Mouse (Mus musculus) lung, adult 10 weeks (tissue): ENCODE measurements around the gene Gli1. TPM values are rescaled to one million over a fixed set of nuclear protein-coding genes. Genes with fewer than 3 reads are reported as not detected.

Source experiments
- polyA plus RNA-seq: library from polyadenylated mRNA; stranded (reverse); fragments of 350-450 nt; fragmentation: Illumina TruSeq; extraction: RNeasy Lipid Tissue Mini Kit (QIAGEN cat#74804); gene quantifications from one replicate; pipeline ENCODE4 v1.2.3, GENCODE M21; 2014; ENCODE audit warnings: low read depth, low replicate concordance; ENCODE audit not compliant: insufficient read depth

Gli1 gene
- 1.4 TPM for polyA plus RNA-seq

GRCm38 (mm10) chr10:127341891-127342639 lies at the start of gene Gli1:
Gene Gli1, minus strand, starts transcription at chr10:127341974.

DNA sequence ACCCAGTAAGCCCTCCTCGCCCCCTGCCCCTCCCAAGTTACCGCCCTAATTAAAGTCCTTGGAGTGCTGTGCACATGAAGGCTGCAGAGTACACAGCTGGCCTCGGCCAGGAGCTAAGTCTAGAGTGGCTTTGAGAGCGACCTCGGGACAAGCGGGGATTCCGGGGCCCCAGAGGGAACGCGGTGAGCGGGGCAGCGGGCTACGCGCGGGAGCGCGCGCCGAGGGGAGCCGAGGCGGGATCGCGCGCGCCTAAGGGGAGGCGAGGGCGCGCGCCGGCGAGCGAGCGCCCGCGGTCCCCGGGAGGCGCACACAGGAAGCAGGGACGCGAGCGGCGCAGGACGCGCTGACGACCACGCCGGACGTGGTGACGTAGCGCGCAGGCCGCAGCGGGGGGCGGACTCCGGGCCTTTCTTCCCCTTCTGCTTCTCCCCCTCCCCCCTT lies 38.5 kb upstream of the Gli1 start, which contains the start of gene R3hdm2:
TSS of gene R3hdm2 (plus strand) at position 77 of the 441 bp plus-strand sequence.

DNA sequence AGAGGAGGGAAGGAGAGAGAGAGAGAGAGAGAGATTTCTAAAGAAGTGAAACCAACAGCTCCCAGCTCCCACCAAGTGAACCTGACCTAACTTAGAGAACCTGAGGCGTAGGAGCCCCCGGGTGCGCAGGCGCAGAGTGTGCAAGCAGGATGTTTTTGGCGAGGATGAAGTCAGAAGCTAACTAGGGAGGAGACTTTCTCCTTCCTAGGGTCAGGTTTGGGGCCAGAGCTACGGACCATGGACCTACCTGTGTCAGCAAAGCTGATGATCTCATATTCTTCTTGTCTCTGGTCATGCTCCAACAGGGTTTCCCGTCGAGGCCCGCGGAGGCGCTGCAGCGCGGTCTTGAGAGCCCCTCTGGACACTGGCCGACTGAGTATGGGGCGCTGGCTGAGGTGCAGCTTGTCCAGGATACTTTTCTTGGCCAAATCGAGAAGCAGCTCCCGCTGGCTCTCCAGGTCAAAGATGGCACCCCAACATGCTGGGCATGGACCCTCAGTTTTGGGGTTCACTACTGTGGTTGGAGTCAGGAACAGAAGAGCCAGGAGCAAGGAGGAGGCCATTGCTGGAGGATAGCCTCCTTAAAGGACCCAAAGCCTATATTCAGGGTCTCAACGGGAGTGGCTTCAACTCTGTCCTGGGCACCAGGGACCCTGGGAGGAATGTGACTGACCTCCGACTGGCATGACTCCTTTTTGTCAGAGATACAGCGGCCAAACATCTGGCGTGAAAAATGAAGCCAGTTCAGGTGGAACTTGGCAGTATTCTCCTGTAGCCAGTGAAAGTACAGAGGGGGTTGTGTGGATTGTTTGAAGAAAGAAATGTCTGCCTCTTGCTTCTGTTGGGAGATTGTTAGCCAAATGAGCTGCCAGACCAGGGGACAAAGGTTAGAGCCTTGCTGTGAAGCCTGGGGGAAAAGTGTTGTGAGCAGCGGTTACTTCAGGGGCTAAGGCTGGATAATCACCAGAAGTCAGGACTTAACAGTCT lies 28.4 kb upstream of the Gli1 start, which contains the start of gene Inhbc:
TSS of gene Inhbc (minus strand) at position 598 of the 987 bp plus-strand sequence.

DNA sequence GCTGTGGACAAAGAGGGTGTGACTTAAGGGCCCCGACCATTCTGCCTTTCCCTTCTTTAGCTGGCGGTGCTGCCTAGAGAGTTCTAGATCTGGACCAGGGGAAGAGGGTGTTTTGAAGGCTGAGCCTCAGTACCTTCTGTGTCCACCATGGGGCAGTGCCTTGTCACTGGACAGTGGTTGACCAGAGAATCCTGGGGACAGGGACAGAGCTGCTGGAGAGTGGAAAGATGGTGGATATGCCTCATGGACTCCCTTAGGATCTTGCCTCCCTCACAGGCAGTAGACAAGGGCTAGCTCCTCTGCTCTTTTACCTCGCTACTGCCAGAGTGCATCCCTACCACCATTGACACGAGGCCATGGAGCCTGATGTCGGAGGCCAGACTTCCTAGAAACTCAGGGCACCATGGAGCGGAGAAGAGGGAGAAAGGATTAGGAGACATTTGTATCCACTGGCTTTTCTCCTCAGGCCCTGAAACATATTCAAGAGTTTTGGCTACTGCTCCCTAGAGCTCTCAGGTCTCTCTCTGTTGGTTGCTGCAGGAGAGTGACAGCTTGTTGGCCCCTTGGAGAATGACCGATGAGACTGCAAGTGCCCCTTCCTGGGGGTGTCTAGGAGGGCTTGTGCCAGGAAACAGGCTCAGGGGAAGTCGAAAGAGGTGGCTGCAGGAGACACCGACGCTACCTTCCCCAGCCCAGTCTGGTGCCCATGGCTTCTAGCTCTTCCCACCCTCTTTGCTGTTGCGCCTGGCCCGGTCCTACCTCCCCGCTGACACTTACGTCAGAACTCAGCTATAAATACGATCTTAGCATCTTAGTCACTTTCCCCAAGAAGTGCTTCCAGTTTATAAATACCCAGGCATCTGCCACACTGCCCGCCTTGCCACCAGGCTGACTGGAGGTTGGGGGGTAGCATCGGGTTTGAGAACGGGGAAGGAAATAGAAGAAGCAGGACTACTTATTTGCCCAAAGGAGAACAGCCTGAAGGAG lies 12.4 kb upstream of the Gli1 start, which contains the start of gene Inhbe:
TSS of gene Inhbe (minus strand) at position 503 of the 987 bp plus-strand sequence.

DNA sequence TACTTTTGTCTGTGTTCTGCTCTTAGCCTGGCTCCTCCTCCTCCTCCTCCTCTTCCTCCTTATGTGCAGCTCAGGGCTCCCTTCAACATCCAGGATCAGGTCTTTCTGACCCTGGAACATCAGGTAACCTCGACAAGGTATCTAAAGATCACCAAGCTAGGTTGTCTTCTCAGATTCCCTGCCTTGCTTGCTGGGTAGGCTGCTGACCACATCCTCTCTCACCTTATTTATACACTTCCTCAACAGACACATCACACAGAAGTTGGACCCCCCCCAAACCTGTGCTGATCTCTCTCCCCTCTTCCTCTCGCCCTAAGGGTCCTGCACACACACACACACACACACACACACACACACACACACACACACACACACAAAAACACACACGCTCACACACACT lies 20.2 kb downstream of the Gli1 start, which contains the start of gene Arhgap9:
TSS of gene Arhgap9 (plus strand) at position 344 of the 400 bp plus-strand sequence.

GRCm38 (mm10) chr10:127311476-127312355 lies 30.1 kb downstream of the Gli1 start, which contains the start of gene Mars:
Gene Mars, minus strand, starts transcription at chr10:127311786.

DNA sequence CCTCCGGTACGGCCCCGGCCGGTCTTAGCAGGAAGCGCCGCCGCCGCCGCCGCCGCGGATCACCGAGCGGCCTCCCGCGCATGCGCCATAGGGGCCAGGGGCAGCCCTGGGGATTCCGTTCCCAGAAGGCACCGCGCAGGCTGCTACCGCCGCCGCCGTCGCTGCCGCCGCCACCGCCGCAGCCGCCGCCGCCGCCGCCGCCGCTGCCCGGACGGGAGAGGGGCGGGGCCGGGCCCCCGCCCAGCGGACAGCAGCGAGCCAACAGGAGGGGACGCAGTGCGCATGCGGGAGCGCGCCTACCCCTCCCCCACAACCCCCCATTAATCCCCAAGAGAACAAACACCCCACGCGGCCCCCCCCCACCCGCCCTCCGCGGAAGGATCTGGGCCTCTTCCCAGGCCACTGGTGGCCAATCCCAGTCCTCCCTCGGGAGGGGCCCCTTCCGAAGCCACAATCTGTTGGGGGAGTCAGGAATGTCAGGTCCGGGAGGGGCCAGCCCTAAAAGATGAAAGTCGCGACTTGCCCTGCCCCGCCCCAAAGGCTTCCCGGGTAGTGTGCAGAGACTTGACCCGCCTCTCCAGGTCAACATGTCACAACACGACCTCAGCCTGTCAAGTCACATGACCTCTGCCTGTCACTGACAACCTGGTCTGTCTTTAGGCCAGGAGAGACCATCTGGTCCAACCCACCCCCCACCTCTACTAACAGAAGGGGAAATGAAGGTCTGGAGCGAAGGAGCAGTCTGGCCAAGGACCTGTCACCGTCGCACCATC lies 52.8 kb downstream of the Gli1 start, which contains the start of gene Mbd6:
TSS of gene Mbd6 (minus strand) at position 219 of the 773 bp plus-strand sequence.

Other genes with a start within 250 kb of the Gli1 start
- gene Os9, start 220.8 kb downstream of the Gli1 start, polyA plus RNA-seq: 76.6 TPM
- gene B4galnt1, start 176.7 kb downstream of the Gli1 start, polyA plus RNA-seq: 44.3 TPM
- gene Slc26a10, start 161.3 kb downstream of the Gli1 start, polyA plus RNA-seq: 0.32 TPM
- 19.5 TPM for gene Arhgef25, start 151.9 kb downstream of the Gli1 start, polyA plus RNA-seq
- 38.5 TPM for gene Dtx3, start 146.2 kb downstream of the Gli1 start, polyA plus RNA-seq
- 29.9 TPM for gene Pip4k2c, start 130.4 kb downstream of the Gli1 start, polyA plus RNA-seq
- 0.23 TPM for gene Kif5a, start 78.6 kb downstream of the Gli1 start, polyA plus RNA-seq
- 112 TPM for gene Dctn2, start 75.6 kb downstream of the Gli1 start, polyA plus RNA-seq
- 13.4 TPM for gene Mbd6, start 53.0 kb downstream of the Gli1 start, polyA plus RNA-seq
- 39.4 TPM for gene Mars, start 30.2 kb downstream of the Gli1 start, polyA plus RNA-seq
- 17.6 TPM for gene Arhgap9, start 20.0 kb downstream of the Gli1 start, polyA plus RNA-seq
- gene Inhbe, start 12.4 kb upstream of the Gli1 start, polyA plus RNA-seq: not detected
- gene Inhbc, start 28.5 kb upstream of the Gli1 start, polyA plus RNA-seq: not detected
- 36.0 TPM for gene R3hdm2, start 38.4 kb upstream of the Gli1 start, polyA plus RNA-seq
- 0.55 TPM for gene Stac3, start 159.7 kb upstream of the Gli1 start, polyA plus RNA-seq
- 63.4 TPM for gene Ndufa4l2, start 173.0 kb upstream of the Gli1 start, polyA plus RNA-seq
- 14.9 TPM for gene Shmt2, start 180.5 kb upstream of the Gli1 start, polyA plus RNA-seq
- gene Nxph4, start 192.6 kb upstream of the Gli1 start, polyA plus RNA-seq: 0.18 TPM